Mouse (Mus musculus): ENCODE data around the gene Syt8.

GRCm38 (mm10) chr7:142478001-142478400 is 43.4 kb downstream of the Syt8 start:
- TF ChIP-seq CTCF (IDR thresholded peaks at IDR 0.05; ENCODE audit: control insufficient read depth, insufficient read depth, low read length) = no peak
- TF ChIP-seq POLR2A (IDR thresholded peaks at IDR 0.05; ENCODE audit: borderline replicate concordance, control insufficient read depth, low read depth, low read length) = no peak
